Comparison of ENCODE assay signal across 13 mouse cellular contexts in genomic region chr4:56702234-56702633, GRCm38 (mm10). TPM values are rescaled to one million over a fixed set of nuclear protein-coding genes. Genes with fewer than 3 reads are reported as not detected.
DNase-seq lines count a peak whose midpoint lies in the region; ATAC-seq lines count a peak whose summit lies in the region.
"Had no signal": no experiment of that assay in that cellular context is flagged by ENCODE, and none has a peak within 500 bp of the region (broad histone marks: within the 10 kb centered on the region; RNA-seq: fewer than 3 reads in every experiment).

No protein-coding gene starts in this region.

- H3K36me3 ChIP-seq in forebrain, embryonic 12.5 days (replicated peaks): no peaks in the 10 kb centered on the region
- H3K36me3 ChIP-seq in forebrain, embryonic 14.5 days (ENCODE audit: control insufficient read depth, insufficient read depth, low read length): no peaks in the 10 kb centered on the region
- no peaks in the 10 kb centered on the region for H3K36me3 ChIP-seq in midbrain, embryonic 11.5 days (ENCODE audit: control insufficient read depth, insufficient read depth, low read length)
- no peaks in the 10 kb centered on the region for H3K36me3 ChIP-seq in midbrain, embryonic 14.5 days (ENCODE audit: control insufficient read depth, insufficient read depth, low read length)
- H3K36me3 ChIP-seq in hindbrain, embryonic 13.5 days: no peaks in the 10 kb centered on the region
- H3K36me3 ChIP-seq: heart, embryonic 12.5 days; stomach, embryonic 15.5 days had no signal

- no peak for DNase-seq in forebrain, embryonic 14.5 days (ENCODE audit: low spot score)
- DNase-seq in midbrain, embryonic 11.5 days (ENCODE audit: low spot score, missing footprints): peak; percentile 87
- DNase-seq in midbrain, embryonic 14.5 days: no peak
- peak; percentile 24 for DNase-seq in yolk sac, embryonic 10.5 days (ENCODE audit: low spot score)
- DNase-seq in cerebellum, postnatal 4 days (ENCODE audit: low spot score in 2 of 2): no peak
- DNase-seq: kidney, adult 11 months; lung, postnatal 10 days had no signal

- no peak for ATAC-seq in forebrain, embryonic 12.5 days (ENCODE audit: low FRiP score)
- ATAC-seq in forebrain, embryonic 14.5 days: no peak
- peak; percentile 57; the same call in 1 of the 2 replicates for ATAC-seq in midbrain, embryonic 11.5 days (ENCODE audit: low FRiP score)
- ATAC-seq in midbrain, embryonic 14.5 days (ENCODE audit: low FRiP score, low TSS enrichment): no peak
- ATAC-seq in hindbrain, embryonic 13.5 days (ENCODE audit: low FRiP score): no peak
- no peak for ATAC-seq in granulocyte monocyte progenitor cell, adult 5-6 weeks (replicated peaks; ENCODE audit: poor library complexity, severe bottlenecking)

- H3K9ac ChIP-seq in forebrain, embryonic 12.5 days: no peak overlapping the region
- H3K9ac ChIP-seq in forebrain, embryonic 14.5 days (ENCODE audit: low read length): no peak overlapping the region
- H3K9ac ChIP-seq in midbrain, embryonic 11.5 days (ENCODE audit: low read length): no peak overlapping the region
- H3K9ac ChIP-seq in midbrain, embryonic 14.5 days (replicated peaks; ENCODE audit: low read length): no peak overlapping the region
- H3K9ac ChIP-seq in hindbrain, embryonic 13.5 days: no peak overlapping the region
- H3K9ac ChIP-seq: heart, embryonic 12.5 days; stomach, embryonic 15.5 days had no signal

- H3K27ac ChIP-seq in forebrain, embryonic 12.5 days: no peak overlapping the region
- H3K27ac ChIP-seq in forebrain, embryonic 14.5 days (ENCODE audit: low read depth, low read length): no peak overlapping the region
- no peak overlapping the region for H3K27ac ChIP-seq in midbrain, embryonic 11.5 days (ENCODE audit: low read depth, low read length)
- no peak overlapping the region for H3K27ac ChIP-seq in midbrain, embryonic 14.5 days (replicated peaks; ENCODE audit: low read depth, low read length)
- no peak overlapping the region for H3K27ac ChIP-seq in hindbrain, embryonic 13.5 days
- H3K27ac ChIP-seq: stomach, embryonic 15.5 days had no signal

- peaks cover 12% of the 10 kb centered on the region for H3K4me1 ChIP-seq in forebrain, embryonic 12.5 days
- H3K4me1 ChIP-seq in forebrain, embryonic 14.5 days (ENCODE audit: control insufficient read depth, insufficient read depth, low read length): no peaks in the 10 kb centered on the region
- H3K4me1 ChIP-seq in midbrain, embryonic 11.5 days (ENCODE audit: control insufficient read depth, insufficient read depth, low read length): peaks cover 5% of the 10 kb centered on the region
- no peaks in the 10 kb centered on the region for H3K4me1 ChIP-seq in midbrain, embryonic 14.5 days (ENCODE audit: control insufficient read depth, insufficient read depth, low read length)
- H3K4me1 ChIP-seq in hindbrain, embryonic 13.5 days (replicated peaks): peaks cover 5% of the 10 kb centered on the region; the same call in 1 of the 2 replicates
- H3K4me1 ChIP-seq: stomach, embryonic 15.5 days had no signal

- H3K4me3 ChIP-seq in forebrain, embryonic 12.5 days (replicated peaks): no peak overlapping the region
- no peak overlapping the region for H3K4me3 ChIP-seq in forebrain, embryonic 14.5 days (ENCODE audit: low read depth, low read length)
- H3K4me3 ChIP-seq in midbrain, embryonic 11.5 days (ENCODE audit: low read depth, low read length): no peak overlapping the region
- no peak overlapping the region for H3K4me3 ChIP-seq in midbrain, embryonic 14.5 days (replicated peaks; ENCODE audit: low read depth, low read length)
- no peak overlapping the region for H3K4me3 ChIP-seq in hindbrain, embryonic 13.5 days
- H3K4me3 ChIP-seq: erythroblast, embryonic 14.5 days; heart, embryonic 12.5 days; stomach, embryonic 15.5 days had no signal

- peaks cover 5% of the 10 kb centered on the region; the same call in 1 of the 2 replicates for H3K27me3 ChIP-seq in forebrain, embryonic 12.5 days
- H3K27me3 ChIP-seq in forebrain, embryonic 14.5 days (replicated peaks; ENCODE audit: control insufficient read depth, insufficient read depth, low read length): no peaks in the 10 kb centered on the region
- no peaks in the 10 kb centered on the region for H3K27me3 ChIP-seq in midbrain, embryonic 11.5 days (ENCODE audit: control insufficient read depth, insufficient read depth, low read length)
- no peaks in the 10 kb centered on the region for H3K27me3 ChIP-seq in midbrain, embryonic 14.5 days (ENCODE audit: control insufficient read depth, insufficient read depth, low read length)
- no peaks in the 10 kb centered on the region for H3K27me3 ChIP-seq in hindbrain, embryonic 13.5 days
- H3K27me3 ChIP-seq: heart, embryonic 12.5 days; stomach, embryonic 15.5 days had no signal

- WGBS in forebrain, embryonic 12.5 days: 1% methylated on average over 10 of the region's 10 CpGs
- 6% methylated on average over 10 of the region's 10 CpGs for WGBS in forebrain, embryonic 14.5 days
- WGBS in midbrain, embryonic 11.5 days: 2% methylated on average over 10 of the region's 10 CpGs
- 3% methylated on average over 10 of the region's 10 CpGs for WGBS in midbrain, embryonic 14.5 days
- 4% methylated on average over 10 of the region's 10 CpGs for WGBS in hindbrain, embryonic 13.5 days

- H3K4me2 ChIP-seq in forebrain, embryonic 12.5 days: peak overlapping the region; percentile 17; the same call in 1 of the 2 replicates
- H3K4me2 ChIP-seq in forebrain, embryonic 14.5 days (ENCODE audit: low read length): no peak overlapping the region; the same call in 1 of the 2 replicates
- H3K4me2 ChIP-seq in midbrain, embryonic 11.5 days: peak overlapping the region; percentile 16; the same call in 1 of the 2 replicates
- H3K4me2 ChIP-seq in midbrain, embryonic 14.5 days (ENCODE audit: low read length): no peak overlapping the region
- H3K4me2 ChIP-seq in hindbrain, embryonic 13.5 days: peak overlapping the region; percentile 11; the same call in 1 of the 2 replicates
- H3K4me2 ChIP-seq: heart, embryonic 12.5 days; stomach, embryonic 15.5 days had no signal

- H3K9me3 ChIP-seq in forebrain, embryonic 12.5 days: no peaks in the 10 kb centered on the region
- H3K9me3 ChIP-seq in forebrain, embryonic 14.5 days (replicated peaks; ENCODE audit: control insufficient read depth, low read length): no peaks in the 10 kb centered on the region
- no peaks in the 10 kb centered on the region for H3K9me3 ChIP-seq in midbrain, embryonic 11.5 days (ENCODE audit: control insufficient read depth, low read length)
- no peaks in the 10 kb centered on the region for H3K9me3 ChIP-seq in midbrain, embryonic 14.5 days (ENCODE audit: control insufficient read depth, low read length)
- H3K9me3 ChIP-seq in hindbrain, embryonic 13.5 days: no peaks in the 10 kb centered on the region
- H3K9me3 ChIP-seq: heart, embryonic 12.5 days; stomach, embryonic 15.5 days had no signal

RNA-seq across cellular contexts. Expression of gene Gm26657, which starts 37.6 kb away (rescaled TPM):
- not detected in 2 replicates for polyA plus RNA-seq in forebrain, embryonic 12.5 days (2016; fragmentation: Nextera tagmentation; extraction: Ambion mirVana)
- not detected in 2 replicates for polyA plus RNA-seq in forebrain, embryonic 14.5 days (2014; fragmentation: Nextera tagmentation; extraction: Ambion mirVana)
- 0.14 TPM in 1 of 2 replicates, not detected in the other for polyA plus RNA-seq in midbrain, embryonic 11.5 days (2014; fragmentation: Nextera tagmentation; extraction: Ambion mirVana)
- polyA plus RNA-seq in midbrain, embryonic 14.5 days (2014; fragmentation: Nextera tagmentation; extraction: Ambion mirVana): not detected in 2 replicates
- polyA plus RNA-seq in hindbrain, embryonic 13.5 days (2015; fragmentation: Nextera tagmentation; extraction: Ambion mirVana): not detected in 2 replicates
- total RNA-seq in granulocyte monocyte progenitor cell, adult 5-6 weeks (2014; fragmentation: Nextera tagmentation): not detected in 2 replicates
- total RNA-seq in granulocyte monocyte progenitor cell, adult 5-6 weeks (2017): not detected in 2 replicates
- polyA plus RNA-seq: erythroblast, embryonic 14.5 days; heart, embryonic 12.5 days; stomach, embryonic 15.5 days had no signal

RNA-seq across cellular contexts. Expression of gene Actl7b, which starts 39.0 kb away (rescaled TPM):
- not detected in 2 replicates for polyA plus RNA-seq in forebrain, embryonic 12.5 days (2016; fragmentation: Nextera tagmentation; extraction: Ambion mirVana)
- not detected in 2 replicates for polyA plus RNA-seq in forebrain, embryonic 14.5 days (2014; fragmentation: Nextera tagmentation; extraction: Ambion mirVana)
- polyA plus RNA-seq in midbrain, embryonic 11.5 days (2014; fragmentation: Nextera tagmentation; extraction: Ambion mirVana): not detected in 2 replicates
- not detected in 2 replicates for polyA plus RNA-seq in midbrain, embryonic 14.5 days (2014; fragmentation: Nextera tagmentation; extraction: Ambion mirVana)
- not detected in 2 replicates for polyA plus RNA-seq in hindbrain, embryonic 13.5 days (2015; fragmentation: Nextera tagmentation; extraction: Ambion mirVana)
- total RNA-seq in granulocyte monocyte progenitor cell, adult 5-6 weeks (2014; fragmentation: Nextera tagmentation): not detected in 2 replicates
- total RNA-seq in granulocyte monocyte progenitor cell, adult 5-6 weeks (2017): not detected in 2 replicates
- polyA plus RNA-seq: erythroblast, embryonic 14.5 days; heart, embryonic 12.5 days; stomach, embryonic 15.5 days had no signal

RNA-seq across cellular contexts. Expression of gene Actl7a, which starts 41.0 kb away (rescaled TPM):
- not detected in 2 replicates for polyA plus RNA-seq in forebrain, embryonic 12.5 days (2016; fragmentation: Nextera tagmentation; extraction: Ambion mirVana)
- polyA plus RNA-seq in forebrain, embryonic 14.5 days (2014; fragmentation: Nextera tagmentation; extraction: Ambion mirVana): not detected in 2 replicates
- polyA plus RNA-seq in midbrain, embryonic 11.5 days (2014; fragmentation: Nextera tagmentation; extraction: Ambion mirVana): 0.11 TPM in 1 of 2 replicates, not detected in the other
- polyA plus RNA-seq in midbrain, embryonic 14.5 days (2014; fragmentation: Nextera tagmentation; extraction: Ambion mirVana): not detected in 2 replicates
- polyA plus RNA-seq in hindbrain, embryonic 13.5 days (2015; fragmentation: Nextera tagmentation; extraction: Ambion mirVana): not detected in 2 replicates
- total RNA-seq in granulocyte monocyte progenitor cell, adult 5-6 weeks (2014; fragmentation: Nextera tagmentation): not detected in 2 replicates
- not detected in 2 replicates for total RNA-seq in granulocyte monocyte progenitor cell, adult 5-6 weeks (2017)
- polyA plus RNA-seq: erythroblast, embryonic 14.5 days; heart, embryonic 12.5 days; stomach, embryonic 15.5 days had no signal

Comparison
In these comparisons a context has a peak if more than half of its experiments do, and no peak if none do; other contexts are left out.
1. H3K4me2 ChIP-seq: peak in forebrain, embryonic 12.5 days (single experiment), midbrain, embryonic 11.5 days (single experiment) and hindbrain, embryonic 13.5 days (single experiment); none in forebrain, embryonic 14.5 days (single experiment) and midbrain, embryonic 14.5 days (single experiment).
2. DNase-seq: peak in midbrain, embryonic 11.5 days (single experiment) and yolk sac, embryonic 10.5 days (single experiment); none in forebrain, embryonic 14.5 days (single experiment), midbrain, embryonic 14.5 days (single experiment) and cerebellum, postnatal 4 days (0 of 2).